In genomic region chr9:57985304-57985703, GRCm38 (mm10) we compare ENCODE assay signal across 24 mouse cellular contexts. TPM values are rescaled to one million over a fixed set of nuclear protein-coding genes. Genes with fewer than 3 reads are reported as not detected.
DNase-seq lines count a peak whose midpoint lies in the region; ATAC-seq and TF ChIP-seq lines count a peak whose summit lies in the region.
"Had no signal": no experiment of that assay in that cellular context is flagged by ENCODE, and none has a peak within 500 bp of the region (broad histone marks: within the 10 kb centered on the region; RNA-seq: fewer than 3 reads in every experiment).

No protein-coding gene starts in this region.

- H3K4me3 ChIP-seq in embryonic facial prominence, embryonic 13.5 days, result no peak overlapping the region
- H3K4me3 ChIP-seq in embryonic facial prominence, embryonic 10.5 days, result no peak overlapping the region
- H3K4me3 ChIP-seq in cortical plate, adult 2 months (ENCODE audit: insufficient read depth, low read length), result no peak overlapping the region
- H3K4me3 ChIP-seq in liver, postnatal 0 days (ENCODE audit: low read depth, low read length), result no peak overlapping the region
- H3K4me3 ChIP-seq: erythroblast, embryonic 14.5 days; gastrocnemius, adult 2 months; hindbrain, embryonic 12.5 days; intestine, embryonic 15.5 days; neural tube, embryonic 13.5 days had no signal

- no peaks in the 10 kb centered on the region for H3K27me3 ChIP-seq in embryonic facial prominence, embryonic 13.5 days
- peaks cover 17% of the 10 kb centered on the region; the same call in 1 of the 2 replicates for H3K27me3 ChIP-seq in embryonic facial prominence, embryonic 10.5 days (replicated peaks; ENCODE audit: low read depth, poor library complexity, severe bottlenecking)
- no peaks in the 10 kb centered on the region for H3K27me3 ChIP-seq in liver, postnatal 0 days (ENCODE audit: insufficient read depth, low read length)
- H3K27me3 ChIP-seq: hindbrain, embryonic 12.5 days; intestine, embryonic 15.5 days; neural tube, embryonic 13.5 days had no signal

- no peak for TF ChIP-seq CTCF in cortical plate, adult 2 months (IDR thresholded peaks at IDR 0.05; ENCODE audit: extremely low read depth, insufficient read depth, low read length)
- no peak for TF ChIP-seq CTCF in liver, postnatal 0 days (IDR thresholded peaks at IDR 0.05; ENCODE audit: low read depth)

- no peaks in the 10 kb centered on the region for H3K36me3 ChIP-seq in embryonic facial prominence, embryonic 13.5 days
- H3K36me3 ChIP-seq in embryonic facial prominence, embryonic 10.5 days (replicated peaks), result no peaks in the 10 kb centered on the region
- no peaks in the 10 kb centered on the region for H3K36me3 ChIP-seq in liver, postnatal 0 days (replicated peaks; ENCODE audit: insufficient read depth, low read length)
- H3K36me3 ChIP-seq: hindbrain, embryonic 12.5 days; intestine, embryonic 15.5 days; neural tube, embryonic 13.5 days had no signal

- DNase-seq in embryonic facial prominence, embryonic 10.5 days (ENCODE audit: low spot score), result no peak
- DNase-seq in left cerebral cortex, adult 18-20 months (ENCODE audit: low spot score in 2 of 2), result peak; percentile 70 to 79
- peak; percentile 46 for DNase-seq in right cerebral cortex, postnatal 14 days
- DNase-seq in adipocyte (ENCODE audit: low spot score), result no peak
- no peak for DNase-seq in liver, postnatal 0 days
- DNase-seq in cerebellum, adult 11 months, result no peak
- DNase-seq: adrenal gland, adult 2 months; cerebellum, postnatal 25 days; gastrocnemius, adult 2 months; heart, adult 18-20 months; liver; lung, embryonic 14.5 days; lung, postnatal 4 days; spleen, adult 18-20 months had no signal

- peak overlapping the region; percentile 11; the same call in 1 of the 2 replicates for H3K27ac ChIP-seq in embryonic facial prominence, embryonic 13.5 days
- no peak overlapping the region for H3K27ac ChIP-seq in embryonic facial prominence, embryonic 10.5 days (replicated peaks)
- peak overlapping the region; percentile 19; the same call in 1 of the 2 replicates for H3K27ac ChIP-seq in cortical plate, adult 2 months (ENCODE audit: insufficient read depth, low read length)
- H3K27ac ChIP-seq in liver, postnatal 0 days (ENCODE audit: low read depth), result no peak overlapping the region
- H3K27ac ChIP-seq: gastrocnemius, adult 2 months; hindbrain, embryonic 12.5 days; intestine, embryonic 15.5 days; neural tube, embryonic 13.5 days had no signal

- no peak for TF ChIP-seq POLR2A in cortical plate, adult 2 months (IDR thresholded peaks at IDR 0.05; ENCODE audit: extremely low read depth, insufficient read depth, low read length)

- H3K4me1 ChIP-seq in embryonic facial prominence, embryonic 13.5 days, result no peaks in the 10 kb centered on the region
- H3K4me1 ChIP-seq in embryonic facial prominence, embryonic 10.5 days, result no peaks in the 10 kb centered on the region
- peaks cover 7% of the 10 kb centered on the region for H3K4me1 ChIP-seq in cortical plate, adult 2 months (ENCODE audit: control insufficient read depth, insufficient read depth, low read length)
- no peaks in the 10 kb centered on the region for H3K4me1 ChIP-seq in liver, postnatal 0 days (ENCODE audit: insufficient read depth)
- H3K4me1 ChIP-seq: hindbrain, embryonic 12.5 days; intestine, embryonic 15.5 days; neural tube, embryonic 13.5 days had no signal

- H3K9me3 ChIP-seq in embryonic facial prominence, embryonic 13.5 days, result no peaks in the 10 kb centered on the region
- no peaks in the 10 kb centered on the region for H3K9me3 ChIP-seq in embryonic facial prominence, embryonic 10.5 days
- H3K9me3 ChIP-seq in liver, postnatal 0 days (ENCODE audit: low read length), result no peaks in the 10 kb centered on the region
- H3K9me3 ChIP-seq: hindbrain, embryonic 12.5 days; intestine, embryonic 15.5 days; neural tube, embryonic 13.5 days had no signal

- 86% methylated on average over 8 of the region's 8 CpGs for WGBS in embryonic facial prominence, embryonic 13.5 days
- WGBS in embryonic facial prominence, embryonic 10.5 days, result 93% methylated on average over 8 of the region's 8 CpGs
- WGBS in liver, postnatal 0 days (ENCODE audit: insufficient replicate concordance), result 79% methylated on average over 8 of the region's 8 CpGs

- H3K9ac ChIP-seq in embryonic facial prominence, embryonic 13.5 days, result no peak overlapping the region
- H3K9ac ChIP-seq in liver, postnatal 0 days (replicated peaks), result no peak overlapping the region
- H3K9ac ChIP-seq: hindbrain, embryonic 12.5 days; intestine, embryonic 15.5 days; lung, embryonic 14.5 days; neural tube, embryonic 13.5 days had no signal

- no peak for TF ChIP-seq EP300 in liver, postnatal 0 days (IDR thresholded peaks at IDR 0.05; ENCODE audit: low read depth)

- no peak overlapping the region for H3K4me2 ChIP-seq in embryonic facial prominence, embryonic 13.5 days
- no peak overlapping the region for H3K4me2 ChIP-seq in liver, postnatal 0 days (ENCODE audit: low read depth, low read length)
- H3K4me2 ChIP-seq: hindbrain, embryonic 12.5 days; intestine, embryonic 15.5 days; lung, embryonic 14.5 days; midbrain, embryonic 11.5 days; neural tube, embryonic 13.5 days had no signal

- ATAC-seq in embryonic facial prominence, embryonic 13.5 days (ENCODE audit: insufficient number of reproducible peaks, insufficient read depth, low FRiP score, low TSS enrichment, low read depth), result no peak
- ATAC-seq in liver, postnatal 0 days, result no peak
- ATAC-seq: CD4-positive, CD25-positive, alpha-beta regulatory T cell, adult 4 months; forebrain, embryonic 14.5 days; intestine, embryonic 15.5 days had no signal

RNA-seq across cellular contexts. Expression of gene Cyp11a1, which starts 20.9 kb away (rescaled TPM):
- 0.77 and 1.0 TPM in 2 replicates for polyA plus RNA-seq in embryonic facial prominence, embryonic 13.5 days (2015; fragmentation: Nextera tagmentation; extraction: Ambion mirVana)
- polyA plus RNA-seq in embryonic facial prominence, embryonic 10.5 days (2016; fragmentation: Nextera tagmentation; extraction: Ambion mirVana), result not detected in 2 replicates
- 8.3 and 9.0 TPM in 2 replicates for polyA plus RNA-seq in cortical plate, adult 2 months (2012; rRNA removed)
- total RNA-seq in left cerebral cortex, adult 18-20 months (2021), result 1 to 10 TPM; 1.8 to 2.7 TPM
- polyA plus RNA-seq in liver, postnatal 0 days (2015; fragmentation: Nextera tagmentation; extraction: Ambion mirVana), result 0.43 and 0.51 TPM in 2 replicates
- total RNA-seq: heart, adult 18-20 months; MEL had no signal
- polyA plus RNA-seq: CD4-positive, CD25-positive, alpha-beta regulatory T cell, adult 4 months; midbrain, embryonic 11.5 days had no signal

RNA-seq across cellular contexts. Expression of gene Sema7a, which starts 45.4 kb away (rescaled TPM):
- polyA plus RNA-seq in embryonic facial prominence, embryonic 13.5 days (2015; fragmentation: Nextera tagmentation; extraction: Ambion mirVana), result 0.55 and 1.0 TPM in 2 replicates
- 0.08 and 0.25 TPM in 2 replicates for polyA plus RNA-seq in embryonic facial prominence, embryonic 10.5 days (2016; fragmentation: Nextera tagmentation; extraction: Ambion mirVana)
- polyA plus RNA-seq in cortical plate, adult 2 months (2012; rRNA removed), result 147 and 154 TPM in 2 replicates
- total RNA-seq in left cerebral cortex, adult 18-20 months (2021), result 100 to 1,000 TPM; 135 to 160 TPM
- polyA plus RNA-seq in liver, postnatal 0 days (2015; fragmentation: Nextera tagmentation; extraction: Ambion mirVana), result 0.11 TPM in 1 of 2 replicates, not detected in the other
- total RNA-seq: MEL had no signal
- polyA plus RNA-seq: CD4-positive, CD25-positive, alpha-beta regulatory T cell, adult 4 months had no signal

Comparison
In these comparisons a context has a peak if more than half of its experiments do, and no peak if none do; other contexts are left out.
1. H3K27ac ChIP-seq: peak in embryonic facial prominence, embryonic 13.5 days (single experiment) and cortical plate, adult 2 months (single experiment); none in embryonic facial prominence, embryonic 10.5 days (single experiment) and liver, postnatal 0 days (single experiment).
2. DNase-seq: peak in left cerebral cortex, adult 18-20 months (2 of 2) and right cerebral cortex, postnatal 14 days (single experiment); none in embryonic facial prominence, embryonic 10.5 days (single experiment), adipocyte (single experiment), liver, postnatal 0 days (single experiment) and cerebellum, adult 11 months (single experiment).
3. RNA of gene Sema7a, which starts 45.4 kb away (polyA plus RNA-seq): 147 to 154 TPM in cortical plate, adult 2 months; 0.55 to 1.0 TPM in embryonic facial prominence, embryonic 13.5 days, 0.08 to 0.25 TPM in embryonic facial prominence, embryonic 10.5 days and 0.11 TPM in liver, postnatal 0 days; every median in the first group is over 10 times any median in the second.